Mouse (Mus musculus): Measurements from ENCODE around the gene Xk. TPM values are rescaled to one million over a fixed set of nuclear protein-coding genes. Genes with fewer than 3 reads are reported as not detected.

Gene Xk
- 7.0 and 7.2 TPM in 2 replicates for polyA plus RNA-seq (2014; fragmentation: Nextera tagmentation; extraction: Ambion mirVana)

GRCm38 (mm10) chrX:9272460-9273361 is at the start of gene Xk:
Gene Xk (plus strand): TSS chrX:9272756.
- 18% methylated on average over 74 of the region's 94 CpGs for WGBS
- no peaks in the 10 kb centered on the region for H3K4me1 ChIP-seq (replicated peaks; ENCODE audit: control insufficient read depth, insufficient read depth, low read length)
- peak; percentile 88 for ATAC-seq (ENCODE audit: low FRiP score)
- H3K4me3 ChIP-seq (replicated peaks; ENCODE audit: low read length), result peak within 1 kb of the TSS; percentile 57
- peak; percentile 38 for DNase-seq (ENCODE audit: low spot score)
- H3K36me3 ChIP-seq (replicated peaks; ENCODE audit: control insufficient read depth, insufficient read depth), result no peaks in the 10 kb centered on the region
- H3K27ac ChIP-seq, result peak within 1 kb of the TSS; percentile 64
- H3K9me3 ChIP-seq (ENCODE audit: control insufficient read depth, low read length), result no peaks in the 10 kb centered on the region
- no peaks in the 10 kb centered on the region for H3K27me3 ChIP-seq (ENCODE audit: control insufficient read depth, insufficient read depth, low read length)
- peak within 1 kb of the TSS; percentile 51 for H3K4me2 ChIP-seq (replicated peaks)
- H3K9ac ChIP-seq, result peak within 1 kb of the TSS; percentile 66

- Histone ChIP-seq H3K9me3 (ENCODE audit: control insufficient read depth, low read length) (no peaks in the 10 kb centered on the region), H3K9ac (no peak overlapping the region), H3K27ac (no peak overlapping the region), H3K27me3 (ENCODE audit: control insufficient read depth, insufficient read depth, low read length) (no peaks in the 10 kb centered on the region), H3K36me3 (replicated peaks; ENCODE audit: control insufficient read depth, insufficient read depth) (no peaks in the 10 kb centered on the region), H3K4me3 (replicated peaks; ENCODE audit: low read length) (no peak overlapping the region), H3K4me1 (replicated peaks; ENCODE audit: control insufficient read depth, insufficient read depth, low read length) (no peaks in the 10 kb centered on the region), H3K4me2 (replicated peaks) (no peak overlapping the region)
- WGBS, result 80% methylated on average over 2 of the region's 2 CpGs
- ATAC-seq (ENCODE audit: low FRiP score), result no peak
- no peak for DNase-seq (ENCODE audit: low spot score)
These were observed 45.5 kb upstream of the Xk start for GRCm38 (mm10) chrX:9227105-9227504.

GRCm38 (mm10) chrX:9240737-9241591 is 31.6 kb upstream of the Xk start:
- ATAC-seq (ENCODE audit: low FRiP score), result no peak
- no peak overlapping the region for H3K4me2 ChIP-seq (replicated peaks)
- no peaks in the 10 kb centered on the region for H3K36me3 ChIP-seq (replicated peaks; ENCODE audit: control insufficient read depth, insufficient read depth)
- H3K9me3 ChIP-seq (ENCODE audit: control insufficient read depth, low read length), result no peaks in the 10 kb centered on the region
- WGBS, result 63% methylated on average over 5 of the region's 5 CpGs
- H3K4me3 ChIP-seq (replicated peaks; ENCODE audit: low read length), result no peak overlapping the region
- no peak for DNase-seq (ENCODE audit: low spot score)
- H3K27ac ChIP-seq, result no peak overlapping the region
- H3K27me3 ChIP-seq (ENCODE audit: control insufficient read depth, insufficient read depth, low read length), result no peaks in the 10 kb centered on the region
- no peak overlapping the region for H3K9ac ChIP-seq
- H3K4me1 ChIP-seq (replicated peaks; ENCODE audit: control insufficient read depth, insufficient read depth, low read length), result 0 out of 2 replicates have a peak, but pooled peaks cover 4% of the 10 kb centered on the region

- Histone ChIP-seq H3K4me2 (replicated peaks) (no peak overlapping the region), H3K4me3 (replicated peaks; ENCODE audit: low read length) (no peak overlapping the region), H3K4me1 (replicated peaks; ENCODE audit: control insufficient read depth, insufficient read depth, low read length) (0 out of 2 replicates have a peak, but pooled peaks cover 4% of the 10 kb centered on the region), H3K9me3 (ENCODE audit: control insufficient read depth, low read length) (no peaks in the 10 kb centered on the region), H3K9ac (no peak overlapping the region), H3K27me3 (ENCODE audit: control insufficient read depth, insufficient read depth, low read length) (no peaks in the 10 kb centered on the region), H3K36me3 (replicated peaks; ENCODE audit: control insufficient read depth, insufficient read depth) (no peaks in the 10 kb centered on the region), H3K27ac (no peak overlapping the region; the same call in 1 of the 2 replicates)
- WGBS, result 41% methylated on average over 8 of the region's 8 CpGs
- ATAC-seq (ENCODE audit: low FRiP score) (no peak), DNase-seq (ENCODE audit: low spot score) (no peak)
These were observed 29.1 kb upstream of the Xk start for GRCm38 (mm10) chrX:9243381-9243864.

- Histone ChIP-seq H3K4me2 (replicated peaks) (no peak overlapping the region), H3K27me3 (ENCODE audit: control insufficient read depth, insufficient read depth, low read length) (no peaks in the 10 kb centered on the region), H3K4me1 (replicated peaks; ENCODE audit: control insufficient read depth, insufficient read depth, low read length) (0 out of 2 replicates have a peak, but pooled peaks cover 4% of the 10 kb centered on the region), H3K27ac (peak overlapping the region; percentile 54), H3K36me3 (replicated peaks; ENCODE audit: control insufficient read depth, insufficient read depth) (no peaks in the 10 kb centered on the region), H3K4me3 (replicated peaks; ENCODE audit: low read length) (no peak overlapping the region), H3K9ac (no peak overlapping the region; the same call in 1 of the 2 replicates), H3K9me3 (ENCODE audit: control insufficient read depth, low read length) (no peaks in the 10 kb centered on the region)
- ATAC-seq (ENCODE audit: low FRiP score), result no peak; the same call in 1 of the 2 replicates
- no peak for DNase-seq (ENCODE audit: low spot score)
- WGBS, result 55% methylated on average over 12 of the region's 12 CpGs
These were observed 27.8 kb upstream of the Xk start for GRCm38 (mm10) chrX:9244603-9245336.

GRCm38 (mm10) chrX:9248911-9249310 is 23.6 kb upstream of the Xk start:
- H3K9me3 ChIP-seq (ENCODE audit: control insufficient read depth, low read length), result no peaks in the 10 kb centered on the region

GRCm38 (mm10) chrX:9253990-9254389 is 18.6 kb upstream of the Xk start:
- Histone ChIP-seq H3K4me1 (replicated peaks; ENCODE audit: control insufficient read depth, insufficient read depth, low read length) (no peaks in the 10 kb centered on the region), H3K9me3 (ENCODE audit: control insufficient read depth, low read length) (no peaks in the 10 kb centered on the region), H3K4me3 (replicated peaks; ENCODE audit: low read length) (no peak overlapping the region), H3K9ac (no peak overlapping the region), H3K36me3 (replicated peaks; ENCODE audit: control insufficient read depth, insufficient read depth) (no peaks in the 10 kb centered on the region), H3K27ac (no peak overlapping the region), H3K4me2 (replicated peaks) (no peak overlapping the region), H3K27me3 (ENCODE audit: control insufficient read depth, insufficient read depth, low read length) (no peaks in the 10 kb centered on the region)
- ATAC-seq (ENCODE audit: low FRiP score), result no peak
- no peak for DNase-seq (ENCODE audit: low spot score)
- WGBS, result 85% methylated on average over 10 of the region's 10 CpGs

More at GRCm38 (mm10) chrX:9248911-9249310, 23.6 kb upstream of the Xk start:
- Histone ChIP-seq H3K27me3 (ENCODE audit: control insufficient read depth, insufficient read depth, low read length) (no peaks in the 10 kb centered on the region), H3K27ac (no peak overlapping the region), H3K4me2 (replicated peaks) (no peak overlapping the region), H3K4me1 (replicated peaks; ENCODE audit: control insufficient read depth, insufficient read depth, low read length) (0 out of 2 replicates have a peak, but pooled peaks cover 4% of the 10 kb centered on the region), H3K9ac (no peak overlapping the region), H3K36me3 (replicated peaks; ENCODE audit: control insufficient read depth, insufficient read depth) (no peaks in the 10 kb centered on the region), H3K4me3 (replicated peaks; ENCODE audit: low read length) (no peak overlapping the region)
- DNase-seq (ENCODE audit: low spot score), result peak; percentile 45
- ATAC-seq (ENCODE audit: low FRiP score), result peak; percentile 37; the same call in 1 of the 2 replicates
- WGBS, result 42% methylated on average over 5 of the region's 5 CpGs

GRCm38 (mm10) chrX:9254901-9255300 is 17.7 kb upstream of the Xk start:
- H3K27me3 ChIP-seq (ENCODE audit: control insufficient read depth, insufficient read depth, low read length), result no peaks in the 10 kb centered on the region
- ATAC-seq (ENCODE audit: low FRiP score) (no peak), DNase-seq (ENCODE audit: low spot score) (no peak)
- H3K27ac ChIP-seq, result no peak overlapping the region
- 91% methylated on average over 3 of the region's 3 CpGs for WGBS
- H3K4me1 ChIP-seq (replicated peaks; ENCODE audit: control insufficient read depth, insufficient read depth, low read length), result no peaks in the 10 kb centered on the region
- H3K36me3 ChIP-seq (replicated peaks; ENCODE audit: control insufficient read depth, insufficient read depth), result no peaks in the 10 kb centered on the region
- H3K9me3 ChIP-seq (ENCODE audit: control insufficient read depth, low read length), result no peaks in the 10 kb centered on the region
- no peak overlapping the region for H3K4me2 ChIP-seq (replicated peaks)
- H3K4me3 ChIP-seq (replicated peaks; ENCODE audit: low read length), result no peak overlapping the region
- no peak overlapping the region for H3K9ac ChIP-seq
